Mouse (Mus musculus) heart, postnatal 0 days (tissue): ENCODE measurements around the gene Ptprm. TPM values are rescaled to one million over a fixed set of nuclear protein-coding genes. Genes with fewer than 3 reads are reported as not detected.
A peak's percentile ranks its signal among the peaks of the same experiment; 100 is the strongest.

Experiments
- ATAC-seq: fragments of 200-750 bp; cut with Nextera tagmentation; 2 replicates; pipeline ENCODE4 v1.8.0; 2017; ENCODE audit warnings: low read depth, moderate number of reproducible peaks, moderate library complexity; ENCODE audit not compliant: insufficient read depth
- DNase-seq: peaks from one replicate; pipeline ENCODE4 v3.0.0-alpha.2; 2016; ENCODE audit warnings: low spot score
- H3K27ac ChIP-seq: fragments of 300-500 bp; sonication (generic); 2 replicates; pipeline ENCODE4 v1.5.1; 2014; ENCODE audit warnings: low read depth, mild to moderate bottlenecking
- H3K27me3 ChIP-seq: fragments of 300-500 bp; sonication (generic); 2 replicates; pipeline ENCODE4 v1.6.1; 2014; ENCODE audit warnings: low read length, mixed read lengths; ENCODE audit not compliant: control insufficient read depth, insufficient read depth
- H3K36me3 ChIP-seq: fragments of 300-500 bp; sonication (generic); replicated peaks from 2 replicates; pipeline ENCODE4 v1.6.1; 2014; ENCODE audit warnings: low read length, mixed read lengths; ENCODE audit not compliant: control insufficient read depth, insufficient read depth
- H3K4me1 ChIP-seq: fragments of 300-500 bp; sonication (generic); 2 replicates; pipeline ENCODE4 v1.6.1; 2014; ENCODE audit warnings: antibody characterized with exemption; ENCODE audit not compliant: control insufficient read depth, insufficient read depth
- H3K4me2 ChIP-seq: fragments of 300-500 bp; sonication (generic); 2 replicates; pipeline ENCODE4 v1.6.1; 2014; ENCODE audit warnings: low read depth, mild to moderate bottlenecking, low read length, moderate library complexity
- H3K4me3 ChIP-seq: fragments of 300-500 bp; sonication (generic); 2 replicates; pipeline ENCODE4 v1.5.1; 2014; ENCODE audit warnings: low read depth, low read length
- H3K9ac ChIP-seq: fragments of 300-500 bp; sonication (generic); replicated peaks from 2 replicates; pipeline ENCODE4 v1.6.1; 2014; ENCODE audit warnings: low read depth, low read length, mixed read lengths
- H3K9me3 ChIP-seq: fragments of 300-500 bp; sonication (generic); replicated peaks from 2 replicates; pipeline ENCODE4 v1.6.1; 2016; ENCODE audit warnings: low read length; ENCODE audit not compliant: control insufficient read depth
- CTCF ChIP-seq: IDR thresholded peaks from 2 replicates; pipeline ENCODE4 v1.5.1; 2016; ENCODE audit warnings: antibody characterized with exemption, control low read depth, low read depth
- EP300 ChIP-seq: IDR thresholded peaks from 2 replicates; pipeline ENCODE4 v1.6.1; 2016; ENCODE audit warnings: antibody characterized with exemption, low read depth
- WGBS: fragments of 180-500 bp; shearing (Covaris S2); extraction: QIAGEN DNeasy Blood & Tissue Kit; methylation state at CpG from one replicate; pipeline ENCODE4 v1.1.7; 2014; 5-methylcytosine and 5-hydroxymethylcytosine counted together
- polyA plus RNA-seq: library from polyadenylated mRNA; unstranded; fragments of >200 nt; fragmentation: Nextera tagmentation; extraction: Ambion mirVana; gene quantifications from 2 replicates; pipeline ENCODE4 v1.2.1, GENCODE M21; 2015
- total RNA-seq: library from RNA; depleted of rRNA; stranded (reverse); fragments of >200 nt; gene quantifications from 2 replicates; pipeline ENCODE4 v1.2.3, GENCODE M21; 2014; ENCODE audit warnings: low replicate concordance

The Ptprm gene
- total and polyA plus RNA-seq, 2 experiments from 2014 or later = 11.9 to 48.0 TPM

DNA sequence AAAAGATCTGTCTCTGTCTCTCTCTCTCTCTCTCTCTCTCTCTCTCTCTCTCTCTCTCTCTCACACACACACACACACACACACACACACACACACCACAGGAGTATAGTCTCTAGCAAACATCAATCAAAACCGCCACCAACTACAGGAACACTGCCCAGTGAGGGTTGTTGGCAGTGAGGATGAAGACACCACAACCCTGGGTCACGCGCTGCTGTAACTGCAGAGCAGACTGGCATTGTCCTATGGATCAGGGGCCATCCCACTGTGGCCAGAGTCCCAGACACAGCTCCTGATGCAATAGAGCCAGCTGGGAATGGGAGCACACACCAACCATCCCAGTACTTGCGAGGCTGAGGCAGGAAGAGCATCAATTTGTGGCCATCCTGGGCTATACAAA, 220.0 kb downstream of the Ptprm start:
- peak overlapping the region; percentile 8; the same call in 1 of the 2 replicates for H3K27ac ChIP-seq
- 71% methylated on average over 4 of the region's 4 CpGs for WGBS
- peaks cover 27% of the 10 kb centered on the region for H3K4me1 ChIP-seq

DNA sequence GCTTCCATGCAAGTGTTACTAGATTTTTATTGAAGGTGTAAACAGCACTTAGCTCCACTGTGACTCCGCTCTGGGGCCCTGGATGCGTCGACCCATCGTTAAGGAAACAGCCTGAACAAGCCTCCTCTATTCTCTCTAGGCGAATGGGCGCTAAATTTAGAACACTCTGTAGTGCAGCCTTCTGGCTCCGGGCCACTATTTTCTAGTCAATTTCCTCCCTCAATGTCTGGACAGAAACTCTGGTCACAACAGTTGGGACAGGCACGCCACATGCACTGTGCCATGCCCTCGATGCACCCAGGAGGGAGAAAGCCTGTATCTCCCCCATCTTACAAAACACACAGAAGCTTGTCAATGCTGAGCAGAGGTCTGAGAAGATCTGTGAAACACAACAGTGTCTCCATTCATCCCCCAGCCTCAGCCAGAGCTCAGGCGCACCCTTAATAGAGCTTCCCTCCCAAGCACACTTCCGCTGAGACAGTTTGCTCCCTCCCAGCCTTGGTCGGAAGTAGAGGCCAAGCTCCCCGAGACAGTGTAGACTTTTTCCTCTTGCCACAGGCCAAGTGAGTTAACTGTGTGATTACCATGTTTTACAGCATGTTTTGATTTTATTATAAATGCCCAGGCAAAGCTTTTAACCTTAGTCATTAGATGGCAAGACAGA, 220.7 kb downstream of the Ptprm start:
- Histone ChIP-seq H3K36me3 (no peaks in the 10 kb centered on the region), H3K4me1 (peaks cover 27% of the 10 kb centered on the region), H3K4me3 (0 out of 2 replicates have a peak overlapping the region, but pooled peaks have one; percentile 3), H3K9me3 (no peaks in the 10 kb centered on the region), H3K27me3 (no peaks in the 10 kb centered on the region), H3K9ac (no peak overlapping the region; the same call in 1 of the 2 replicates), H3K27ac (peak overlapping the region; percentile 79), H3K4me2 (peak overlapping the region; percentile 49)
- ATAC-seq = peak; percentile 71
- 3% methylated on average over 13 of the region's 13 CpGs for WGBS
- TF ChIP-seq CTCF (no peak), EP300 (peak; percentile 48; the same call in 1 of the 2 replicates)
- DNase-seq = peak; percentile 85

More for the DNA sequence above, 220.0 kb downstream of the Ptprm start:
- no peak overlapping the region; the same call in 1 of the 2 replicates for H3K4me2 ChIP-seq
- no peak overlapping the region for H3K9ac ChIP-seq
- no peaks in the 10 kb centered on the region; the same call in 1 of the 2 replicates for H3K36me3 ChIP-seq
- no peak for ATAC-seq
- no peaks in the 10 kb centered on the region for H3K9me3 ChIP-seq
- H3K4me3 ChIP-seq = no peak overlapping the region
- no peaks in the 10 kb centered on the region for H3K27me3 ChIP-seq
- TF ChIP-seq EP300 (no peak), CTCF (no peak)
- DNase-seq = no peak

DNA sequence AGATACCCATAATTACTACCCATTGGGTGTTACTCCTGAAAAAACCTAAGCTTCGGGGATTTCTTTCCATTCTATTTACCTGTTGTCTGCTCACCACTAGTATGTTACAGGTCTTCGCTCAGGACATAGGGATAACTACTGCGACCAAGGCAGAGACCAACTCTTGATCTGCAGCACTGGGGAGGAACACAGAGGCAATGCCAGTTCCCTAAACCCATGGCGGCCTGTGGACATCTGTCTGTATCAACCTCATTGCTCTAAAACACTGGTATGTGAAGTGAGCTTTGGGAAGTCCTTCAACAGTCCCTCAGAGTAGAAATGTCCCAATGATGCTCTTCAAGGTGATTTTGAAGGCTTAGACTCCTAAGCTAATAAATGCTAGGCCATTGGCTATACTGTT, 221.2 kb downstream of the Ptprm start:
- H3K27me3 ChIP-seq = no peaks in the 10 kb centered on the region
- H3K27ac ChIP-seq = peak overlapping the region; percentile 79
- TF ChIP-seq CTCF (no peak), EP300 (no peak)
- WGBS = 82% methylated on average over 4 of the region's 4 CpGs
- H3K4me2 ChIP-seq = peak overlapping the region; percentile 49; the same call in 1 of the 2 replicates
- H3K36me3 ChIP-seq = no peaks in the 10 kb centered on the region
- H3K9ac ChIP-seq = no peak overlapping the region
- no peak; the same call in 1 of the 2 replicates for ATAC-seq
- no peaks in the 10 kb centered on the region for H3K9me3 ChIP-seq
- H3K4me1 ChIP-seq = peaks cover 27% of the 10 kb centered on the region
- no peak for DNase-seq
- H3K4me3 ChIP-seq = no peak overlapping the region

DNA sequence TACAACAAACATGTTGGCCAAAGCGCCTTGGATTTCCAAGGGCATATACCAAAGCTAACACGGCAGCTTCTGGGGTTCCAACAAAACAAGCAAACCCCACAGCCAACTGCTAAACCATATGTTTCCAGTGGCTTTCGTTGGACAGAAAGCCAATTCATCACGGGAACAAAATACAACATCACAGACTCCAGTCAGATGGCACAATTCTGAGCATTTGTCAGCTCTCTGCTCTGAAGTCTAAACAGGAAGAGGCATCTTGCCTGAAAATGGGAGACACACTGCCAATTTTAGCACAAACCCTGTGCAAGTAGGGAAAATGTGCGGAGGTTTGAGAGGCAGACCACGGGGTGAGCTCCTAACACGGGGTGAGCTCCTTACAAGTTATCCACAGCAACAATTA, 226.7 kb downstream of the Ptprm start:
- H3K36me3 ChIP-seq = no peaks in the 10 kb centered on the region
- H3K9ac ChIP-seq = no peak overlapping the region
- H3K4me2 ChIP-seq = no peak overlapping the region
- H3K27me3 ChIP-seq = no peaks in the 10 kb centered on the region
- peaks cover 4% of the 10 kb centered on the region; the same call in 1 of the 2 replicates for H3K4me1 ChIP-seq
- ATAC-seq (no peak), DNase-seq (no peak)
- no peaks in the 10 kb centered on the region for H3K9me3 ChIP-seq
- no peak overlapping the region for H3K4me3 ChIP-seq
- H3K27ac ChIP-seq = no peak overlapping the region
- TF ChIP-seq EP300 (no peak), CTCF (no peak)
- 70% methylated on average over 7 of the region's 7 CpGs for WGBS

DNA sequence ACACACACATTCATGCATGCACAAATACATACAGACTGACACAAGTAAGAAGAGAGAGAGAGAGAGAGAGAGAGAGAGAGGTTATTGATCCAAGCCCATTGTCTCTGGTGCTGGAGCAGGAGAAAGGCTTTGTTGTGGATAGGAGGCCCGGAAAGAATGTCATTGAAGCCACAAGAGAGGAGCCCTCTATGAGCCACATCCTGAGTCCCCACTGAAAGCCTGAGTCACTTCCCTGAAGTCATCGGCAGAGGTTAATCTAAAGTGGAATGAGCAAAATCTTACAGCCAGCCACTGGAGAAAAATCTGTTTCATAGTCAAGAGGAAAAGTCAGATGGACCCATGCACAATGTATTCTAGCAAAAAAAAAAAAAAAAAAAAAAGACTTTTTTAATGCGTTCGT, 228.7 kb downstream of the Ptprm start:
- DNase-seq = no peak

More for the DNA sequence above, 228.7 kb downstream of the Ptprm start:
- no peak for TF ChIP-seq CTCF
- TF ChIP-seq EP300 = no peak
- Histone ChIP-seq H3K4me3 (no peak overlapping the region), H3K36me3 (no peaks in the 10 kb centered on the region), H3K27ac (no peak overlapping the region), H3K9me3 (no peaks in the 10 kb centered on the region), H3K9ac (no peak overlapping the region), H3K4me1 (peaks cover 4% of the 10 kb centered on the region; the same call in 1 of the 2 replicates), H3K27me3 (no peaks in the 10 kb centered on the region), H3K4me2 (no peak overlapping the region)
- ATAC-seq = no peak
- WGBS = 63% methylated on average over 4 of the region's 4 CpGs
